Mouse (Mus musculus): Measurements from ENCODE around the gene Peg12. TPM values are rescaled to one million over a fixed set of nuclear protein-coding genes. Genes with fewer than 3 reads are reported as not detected.

Gene Peg12
- polyA plus RNA-seq (2015; fragmentation: Nextera tagmentation; extraction: Ambion mirVana): 5.4 and 6.8 TPM in 2 replicates

DNA sequence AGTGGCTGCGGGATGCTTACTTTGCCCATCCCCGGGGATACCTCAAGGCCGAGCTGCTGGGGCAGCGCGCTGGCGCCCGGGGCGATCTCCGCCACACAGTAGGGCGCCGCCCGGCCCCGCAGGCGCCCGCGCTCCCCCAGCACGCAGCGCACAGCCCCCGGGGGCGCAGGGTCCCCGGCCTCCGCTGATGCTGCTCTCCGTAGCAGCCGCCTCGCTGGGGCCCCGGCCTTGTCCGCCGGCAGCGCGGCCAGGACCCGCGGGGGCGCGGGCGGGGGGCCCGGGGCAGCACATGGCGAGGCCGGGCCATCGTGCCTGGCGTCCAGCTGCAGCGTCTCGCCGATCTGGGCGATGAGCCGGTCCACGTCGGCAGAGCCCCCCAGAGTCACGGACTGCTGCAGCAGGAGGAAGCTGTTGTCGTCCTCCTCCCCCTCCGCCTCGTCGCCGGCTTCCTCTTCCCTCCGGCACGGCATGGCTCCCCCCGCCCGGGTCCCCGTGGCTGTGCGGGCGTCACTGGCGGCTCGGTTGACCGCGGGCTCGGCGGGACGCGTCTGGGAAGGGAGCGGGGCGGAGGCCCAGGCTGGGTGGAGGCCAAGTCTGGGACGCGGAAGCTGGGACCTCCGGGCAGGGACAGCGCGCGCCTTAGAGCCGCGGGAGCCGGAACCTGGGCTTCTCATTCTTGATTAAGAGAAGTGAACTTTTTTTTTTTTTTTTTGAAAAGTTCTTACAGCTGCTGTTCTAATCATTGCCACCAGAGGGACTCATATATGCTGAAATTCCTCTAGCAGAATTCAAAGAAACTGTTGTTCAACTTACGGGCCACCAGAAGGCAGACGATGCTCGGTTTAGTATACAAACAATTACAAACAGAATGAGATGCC, at the start of gene Peg12:
Gene Peg12 (minus strand): TSS at position 633 of the 878 bp plus-strand sequence.

DNA sequence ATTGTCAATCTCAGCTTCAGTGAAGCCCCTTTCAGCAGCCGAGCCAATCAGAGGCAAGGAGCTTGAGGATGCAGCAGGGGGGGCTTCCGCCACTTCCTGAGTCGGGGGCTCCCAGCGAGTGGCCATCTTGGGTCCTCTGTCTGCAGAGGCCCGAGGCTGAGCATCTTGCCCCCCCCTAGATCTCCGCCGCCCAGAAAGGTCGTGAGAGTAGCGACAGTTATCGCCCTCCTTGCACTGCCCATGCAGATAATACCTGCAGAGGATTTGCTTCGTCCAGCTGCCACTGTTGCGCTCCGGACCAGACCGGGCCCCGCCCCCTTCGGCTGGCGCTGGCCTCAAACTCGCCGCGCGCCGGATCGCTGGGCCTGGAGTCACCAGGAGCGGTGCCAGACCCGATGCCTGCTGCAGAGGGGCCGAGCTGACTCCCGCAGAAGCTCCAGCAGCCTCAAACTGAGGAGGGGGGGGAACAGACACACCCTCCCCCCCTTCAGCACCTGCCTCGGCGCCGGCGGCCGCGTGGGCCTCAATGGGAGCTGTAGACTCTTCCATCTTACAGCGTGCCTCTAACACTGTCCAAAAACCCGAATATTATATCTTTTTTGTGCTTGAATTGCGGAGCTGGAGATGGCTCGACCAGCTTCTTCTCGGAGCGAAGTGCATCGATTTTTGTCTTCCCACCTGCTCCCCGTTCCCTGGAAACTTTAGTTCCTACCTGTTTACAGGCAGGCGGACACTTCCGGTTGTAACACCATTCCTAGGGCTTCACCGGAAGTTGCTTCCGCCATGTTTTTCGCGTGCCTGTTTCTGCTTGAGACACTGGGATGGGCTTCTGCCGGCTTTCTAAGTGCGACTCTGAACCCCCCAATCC, 44.6 kb downstream of the Peg12 start, which contains the start of gene Mkrn3:
Gene Mkrn3 (minus strand): TSS at position 647 of the 868 bp plus-strand sequence.

Other genes starting within 250 kb of the Peg12 start
- 173 and 193 TPM in 2 replicates for gene Ndn, start 117.9 kb downstream of the Peg12 start, polyA plus RNA-seq (2015; fragmentation: Nextera tagmentation; extraction: Ambion mirVana)
- 2.9 and 3.8 TPM in 2 replicates for gene Magel2, start 87.5 kb downstream of the Peg12 start, polyA plus RNA-seq (2015; fragmentation: Nextera tagmentation; extraction: Ambion mirVana)
- 3.9 and 4.0 TPM in 2 replicates for gene Mkrn3, start 44.4 kb downstream of the Peg12 start, polyA plus RNA-seq (2015; fragmentation: Nextera tagmentation; extraction: Ambion mirVana)